Mouse (Mus musculus) left cerebral cortex, postnatal 10 days (tissue): Measurements from ENCODE around the gene Dpf1. TPM values are rescaled to one million over a fixed set of nuclear protein-coding genes. Genes with fewer than 3 reads are reported as not detected.
A peak's percentile ranks its signal among the peaks of the same experiment; 100 is the strongest.

Experiments used
- DNase-seq, 2 experiments: peaks; one replicate each; pipeline ENCODE4 v3.0.0; 2021 to 2022; ENCODE audit warnings: low spot score in 2 of 2, mixed read lengths in 1 of 2; ENCODE audit errors: extremely low spot score in 1 of 2
- intact Hi-C: fragments of 180-260 bp; cut with DNase I; formaldehyde crosslinking; loops from one replicate; pipeline ENCODE4 v1.15.1; 2025
- total RNA-seq, 2 experiments: library from RNA; stranded (reverse); gene quantifications; 2 replicates each; pipeline ENCODE4 v1.2.3; 2021

Gene Dpf1
- 100 to 1,000 TPM; 127 to 141 TPM for total RNA-seq

DNA sequence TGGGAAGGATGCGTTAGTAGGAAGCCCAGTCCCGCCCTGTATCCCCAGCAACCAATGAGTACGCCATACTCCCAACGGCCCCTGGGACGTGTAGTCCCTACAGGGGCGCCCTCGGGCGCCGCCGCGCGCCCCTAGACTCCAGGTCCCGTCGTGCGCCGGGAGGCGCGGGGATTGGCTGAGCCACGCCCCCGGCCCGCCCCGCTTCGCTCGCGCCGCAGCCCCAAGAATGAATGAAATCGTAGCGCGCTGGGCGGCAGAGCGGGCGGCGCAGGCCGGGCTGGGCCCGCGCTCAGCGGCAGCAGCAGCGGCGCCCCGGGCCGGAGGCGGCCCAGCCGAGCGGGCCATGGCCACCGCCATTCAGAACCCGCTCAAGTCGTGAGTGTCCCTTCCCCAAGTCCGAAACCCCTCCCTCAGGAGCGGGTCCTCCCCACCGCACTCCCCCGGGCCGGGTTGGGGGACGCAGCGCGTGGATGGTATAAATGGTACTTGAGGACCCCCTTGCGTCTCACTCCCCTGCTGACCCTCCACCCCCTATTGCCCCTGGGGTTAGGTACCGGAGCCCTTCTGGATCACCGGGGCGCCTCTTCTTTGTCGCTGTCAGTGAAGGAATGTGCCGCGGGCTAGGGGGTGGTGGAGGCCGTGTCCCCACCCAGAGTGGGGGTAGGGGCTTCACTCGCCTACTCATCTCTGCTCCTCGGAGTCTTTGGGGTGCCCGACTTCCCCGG lies at the start of gene Dpf1:
Dpf1 (plus strand) TSS at position 214 of the 725 bp plus-strand sequence.
- DNase-seq, result peak; percentile 88 to 93
- intact Hi-C loops, result loop anchor here (5.0 kb wide), 1 partner anchor 252 kb away; no protein-coding TSS in a partner anchor

DNA sequence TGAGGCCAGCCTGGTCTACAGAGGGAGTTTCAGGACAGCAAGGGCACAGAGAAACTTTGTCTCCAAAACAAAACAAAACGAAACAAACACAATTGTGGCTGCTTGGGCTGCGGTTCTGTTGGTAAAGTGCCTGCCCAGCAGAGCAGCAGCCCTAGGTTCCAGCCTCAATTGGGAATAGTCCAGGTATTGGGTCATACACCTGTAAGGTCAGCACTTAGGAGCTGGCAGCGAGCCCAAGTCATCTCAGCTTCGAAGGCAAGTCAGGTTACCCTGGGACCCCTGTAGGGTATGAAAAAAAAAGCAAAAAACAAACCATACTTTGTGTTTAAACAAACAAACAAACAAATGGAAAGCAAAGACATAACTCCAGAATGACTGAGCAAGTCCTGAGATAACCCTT lies 47.9 kb upstream of the Dpf1 start:
- intact Hi-C loops, result no loop called here
- DNase-seq, result no peak

DNA sequence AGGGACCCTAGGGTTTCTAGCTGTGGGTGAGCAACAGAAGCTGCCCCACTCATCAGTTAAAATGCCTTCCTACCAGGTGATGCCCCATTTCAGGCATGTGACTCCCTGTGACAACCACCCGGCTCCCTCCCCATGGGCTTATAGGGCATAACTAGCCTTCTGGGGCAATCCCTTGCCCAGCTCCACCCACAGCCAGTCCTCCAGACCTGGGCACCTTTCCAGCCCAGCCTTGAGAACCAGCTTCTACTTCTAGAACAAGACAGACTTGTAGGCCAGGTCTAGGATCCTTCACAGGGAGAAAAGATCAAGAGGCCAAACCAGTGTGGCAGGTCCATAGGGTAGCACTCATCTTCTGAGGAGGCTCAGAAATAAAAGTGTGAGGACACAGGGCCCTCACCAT lies 46.4 kb upstream of the Dpf1 start:
- intact Hi-C loops, result no loop called here
- DNase-seq, result no peak

DNA sequence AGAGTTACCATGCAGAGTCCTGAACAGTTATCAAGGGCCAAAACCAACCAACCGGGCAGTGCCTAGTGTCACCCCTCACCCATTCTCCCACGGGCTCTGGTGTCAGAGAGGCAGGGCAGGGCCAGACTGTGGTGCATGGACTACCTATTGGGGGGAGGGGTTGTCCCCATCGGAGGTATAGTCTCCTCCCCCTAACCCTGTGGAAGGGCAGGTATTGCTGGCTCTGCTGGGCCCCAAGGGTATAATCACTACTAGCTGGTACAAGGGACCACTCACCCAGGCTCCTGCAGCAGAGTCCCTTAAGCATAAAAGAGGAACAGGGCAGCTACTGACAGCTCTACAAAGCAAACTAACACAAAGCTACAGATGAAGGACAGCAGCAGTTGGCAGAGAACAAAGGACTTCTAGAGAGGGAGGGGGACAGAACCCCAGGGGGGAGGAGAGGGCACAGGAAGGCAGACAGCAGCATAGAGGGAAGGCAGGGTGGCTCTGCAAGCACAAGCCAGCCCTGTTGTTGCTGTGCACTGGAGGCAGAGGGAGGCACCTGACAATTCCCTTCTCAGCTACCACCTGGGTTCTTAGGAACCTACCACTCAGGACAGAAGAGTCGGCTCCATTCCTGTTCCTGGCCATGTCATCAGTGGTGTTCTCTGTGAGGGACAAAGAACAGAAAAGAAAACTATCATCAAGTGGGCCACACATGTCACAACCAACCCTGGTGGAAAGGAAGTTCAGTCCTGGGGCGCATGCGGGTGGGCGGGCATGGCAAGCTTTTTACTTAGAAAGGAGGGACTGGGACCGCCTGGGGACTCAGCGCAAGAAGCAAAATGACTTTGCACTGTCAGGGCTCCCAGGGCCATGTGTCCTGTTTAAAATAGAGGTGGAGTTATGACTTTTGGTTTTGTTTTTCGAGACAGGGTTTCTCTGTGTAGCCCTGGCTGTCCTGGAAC lies 43.7 kb upstream of the Dpf1 start:
- no peak for DNase-seq
- intact Hi-C loops, result no loop called here

DNA sequence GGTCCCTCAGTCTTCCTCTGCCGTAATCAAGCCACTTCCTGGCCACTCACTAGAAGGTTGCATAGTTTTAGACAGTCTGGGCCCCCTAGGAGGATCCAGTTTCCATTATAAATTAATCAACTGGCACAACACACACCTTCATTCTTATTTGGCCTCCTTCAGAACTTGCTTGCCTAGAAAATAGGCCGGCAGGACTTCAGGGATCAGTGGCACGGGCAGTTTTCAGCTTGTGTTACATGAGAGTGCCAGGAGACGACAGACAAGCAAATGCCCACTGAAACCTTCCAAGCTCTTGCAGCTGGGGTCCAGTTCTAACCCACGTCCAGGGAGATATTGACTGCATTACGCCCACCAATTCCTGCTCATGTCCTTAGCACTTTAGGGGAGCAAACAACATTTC lies 41.6 kb upstream of the Dpf1 start:
- no peak for DNase-seq
- intact Hi-C loops, result no loop called here

DNA sequence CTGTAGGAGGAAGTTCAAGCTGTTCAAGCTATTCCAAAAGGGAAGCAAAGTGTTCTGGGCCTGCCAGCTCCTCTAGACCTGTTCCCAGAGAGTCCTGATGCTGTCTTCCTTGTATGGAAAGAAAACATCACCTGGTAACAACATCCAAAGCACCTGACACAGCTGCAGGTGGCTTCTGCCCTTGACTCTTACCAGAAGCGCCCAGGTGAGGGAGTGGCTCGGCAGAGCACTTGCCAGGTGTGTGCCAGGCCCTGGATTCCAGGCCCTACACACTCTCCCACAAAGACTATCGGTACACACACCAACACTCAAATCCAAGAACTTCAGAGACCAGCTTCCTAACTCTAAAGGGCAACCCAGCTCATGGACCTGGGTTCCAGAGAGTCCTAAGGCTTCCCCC lies 39.9 kb upstream of the Dpf1 start:
- no peak for DNase-seq
- intact Hi-C loops, result no loop called here

DNA sequence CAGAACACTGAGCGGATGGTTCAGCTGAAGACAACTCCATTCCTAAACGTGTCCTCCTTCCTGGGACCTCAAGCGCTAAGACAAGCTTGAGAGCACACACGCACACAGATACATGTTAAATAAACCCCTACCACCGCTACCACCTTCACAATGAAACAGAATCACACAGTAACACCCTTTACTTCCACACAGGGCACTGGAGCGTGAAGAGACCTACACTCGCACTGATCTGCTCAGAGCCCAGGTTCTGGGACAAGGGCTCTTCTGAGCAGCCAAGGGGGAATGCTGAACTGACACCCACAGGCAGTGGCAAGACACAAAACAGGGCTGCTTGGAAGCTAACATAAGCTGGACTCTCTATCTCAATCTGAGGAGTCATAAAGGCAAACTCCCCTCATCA lies 38.1 kb upstream of the Dpf1 start:
- DNase-seq, result no peak
- intact Hi-C loops, result no loop called here

DNA sequence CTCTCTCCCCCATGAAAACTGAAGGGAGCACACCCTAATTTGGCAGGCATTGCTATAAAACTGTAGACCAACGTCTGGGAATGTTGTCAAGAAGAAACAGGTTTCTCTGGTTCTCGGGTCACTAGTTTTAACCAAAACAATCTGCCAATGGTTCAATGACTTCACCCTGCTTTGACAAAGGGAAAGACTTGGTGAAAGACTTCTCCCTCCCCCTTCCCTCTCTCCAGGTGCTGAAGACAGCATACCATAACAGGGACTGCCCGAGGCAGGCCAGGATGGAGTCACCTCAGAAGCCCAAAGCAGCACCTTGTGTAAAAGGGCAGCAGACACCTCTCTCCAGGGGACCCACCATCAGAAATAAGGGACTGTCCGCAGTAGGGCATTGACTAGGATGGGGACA lies 36.8 kb upstream of the Dpf1 start:
- DNase-seq, result no peak
- intact Hi-C loops, result no loop called here

DNA sequence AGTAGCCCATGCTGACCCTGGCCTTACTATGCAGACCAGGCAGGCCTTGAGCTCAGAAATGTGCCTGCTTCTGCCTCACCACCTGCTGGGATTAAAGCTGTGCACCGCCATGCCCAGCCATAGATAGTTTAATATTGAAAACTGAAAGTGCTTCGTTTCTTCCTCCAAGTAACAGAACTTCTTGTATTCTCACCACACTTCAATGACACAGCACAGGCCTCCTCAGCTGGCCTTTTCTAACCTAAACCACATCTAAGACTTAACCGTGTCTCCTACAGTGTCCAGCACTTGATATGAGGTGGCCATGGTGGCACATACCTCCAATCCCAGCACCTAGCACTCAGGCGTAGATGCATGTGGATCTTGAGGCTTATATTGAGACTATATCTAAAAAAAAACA lies 33.3 kb upstream of the Dpf1 start:
- no peak for DNase-seq

DNA sequence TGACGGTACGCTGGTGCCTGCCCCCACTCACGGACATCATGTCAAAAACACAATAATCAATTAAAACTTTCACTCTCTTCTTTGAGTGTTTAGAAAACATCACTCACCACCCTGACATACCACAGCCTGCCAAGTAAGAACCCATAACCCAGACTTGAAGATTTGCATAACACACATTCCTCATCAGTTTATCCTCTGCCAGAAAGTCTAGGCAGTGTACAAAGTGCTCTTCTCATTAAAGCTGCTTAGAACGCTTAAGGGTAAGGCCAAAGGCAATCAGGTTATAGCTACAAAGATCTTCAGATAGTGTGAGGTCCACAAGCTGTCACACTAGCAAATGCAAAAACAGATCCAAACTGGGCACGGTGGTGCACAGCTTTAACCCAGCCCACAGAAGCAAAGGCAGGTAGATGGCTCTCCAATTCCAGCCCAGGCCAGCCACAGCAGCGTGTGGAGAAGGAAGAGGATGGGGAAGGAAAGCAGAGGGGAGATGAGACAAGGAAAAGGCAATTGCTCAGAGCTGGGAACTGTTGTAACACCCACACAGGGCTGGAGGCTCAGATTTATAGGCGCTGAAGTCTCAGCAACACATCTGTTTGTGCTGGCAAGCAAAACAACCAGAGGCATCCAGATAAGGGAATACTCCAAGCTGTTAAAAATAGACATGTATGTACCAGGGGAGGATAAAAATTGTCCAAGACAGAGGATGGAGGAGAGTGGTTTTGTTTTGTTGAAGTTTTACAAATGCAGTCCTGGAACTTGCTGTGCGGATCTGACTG lies 31.9 kb upstream of the Dpf1 start:
- intact Hi-C loops, result no loop called here
- no peak for DNase-seq

More for the DNA sequence above, 33.3 kb upstream of the Dpf1 start:
- intact Hi-C loops, result no loop called here

DNA sequence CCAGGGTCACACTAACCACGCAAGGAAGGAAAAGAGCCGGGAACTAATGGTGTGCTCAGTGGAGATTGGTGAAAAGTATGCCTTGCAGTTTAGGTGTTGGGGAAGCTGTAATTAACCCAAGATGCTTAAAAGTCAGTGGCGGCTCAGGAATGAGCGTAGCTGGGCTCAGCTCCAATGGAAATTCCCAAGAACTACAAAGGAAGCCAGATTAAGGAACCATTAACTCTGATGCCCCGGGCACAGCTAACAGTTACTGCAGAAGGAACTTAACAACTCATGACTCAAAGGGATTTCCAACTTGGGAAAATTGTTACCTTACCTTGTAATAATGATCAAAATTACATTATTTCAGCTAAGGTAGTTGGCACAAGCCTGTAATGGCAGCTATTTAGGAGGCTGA lies 27.0 kb upstream of the Dpf1 start:
- no peak for DNase-seq
- intact Hi-C loops, result no loop called here

DNA sequence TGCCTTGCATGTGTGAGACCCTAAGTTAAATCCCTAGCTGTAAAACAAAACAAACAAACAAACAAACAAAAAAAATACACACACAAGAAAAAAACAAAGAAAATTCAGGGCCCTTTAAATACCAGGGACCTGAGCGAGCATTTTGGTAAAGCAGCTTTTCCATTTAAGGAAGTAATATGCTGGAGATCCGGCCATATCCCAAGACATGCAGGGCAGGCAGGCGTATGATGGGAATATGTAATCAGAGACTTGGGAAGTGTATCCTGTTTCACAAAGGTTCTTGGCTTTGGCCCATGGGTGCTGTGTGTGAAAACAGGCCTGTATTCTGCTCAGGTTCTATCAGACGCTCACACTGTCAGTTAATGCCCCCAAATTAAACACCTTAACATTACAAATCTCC lies 26.2 kb upstream of the Dpf1 start:
- no peak for DNase-seq
- intact Hi-C loops, result no loop called here

DNA sequence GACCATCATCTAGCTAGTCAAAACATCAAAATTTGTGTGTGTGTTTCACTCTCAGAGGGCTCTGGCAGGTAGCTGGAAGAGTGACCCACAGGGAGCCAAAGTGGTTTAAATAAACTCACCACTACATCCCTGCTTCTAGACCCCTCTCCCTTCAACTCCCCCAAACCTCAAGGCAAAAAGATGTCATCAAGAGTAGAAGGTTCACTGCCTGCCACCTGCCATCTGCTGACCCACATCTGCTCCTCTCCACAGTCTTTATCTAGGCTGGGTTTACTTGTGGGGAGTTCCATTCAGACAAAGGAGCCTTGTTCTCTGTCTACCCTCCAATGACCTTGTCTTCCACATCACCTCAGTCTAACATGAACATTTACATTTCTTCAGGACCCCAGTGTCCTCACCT lies 24.5 kb upstream of the Dpf1 start:
- no peak for DNase-seq

DNA sequence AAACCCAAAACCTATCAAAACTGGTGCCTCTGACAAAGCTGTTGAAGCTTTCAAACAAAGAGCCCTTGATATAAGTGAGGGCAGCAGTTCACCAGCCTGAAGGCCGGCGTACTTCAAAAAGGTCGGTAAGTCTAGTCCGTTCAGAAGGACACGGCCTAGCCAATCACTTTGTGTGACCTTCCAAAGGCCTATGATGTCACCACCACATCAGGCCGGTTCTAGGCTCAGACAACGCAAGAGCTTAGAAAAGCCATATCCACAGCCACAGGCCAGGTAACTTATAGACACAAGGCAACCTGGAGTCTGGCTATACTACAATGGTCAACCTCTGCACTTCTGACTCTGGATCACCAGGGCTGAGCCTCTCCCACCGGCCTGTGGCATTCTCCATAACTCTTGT lies 23.8 kb upstream of the Dpf1 start:
- no peak for DNase-seq
- intact Hi-C loops, result no loop called here

More for the DNA sequence above, 24.5 kb upstream of the Dpf1 start:
- intact Hi-C loops, result no loop called here

DNA sequence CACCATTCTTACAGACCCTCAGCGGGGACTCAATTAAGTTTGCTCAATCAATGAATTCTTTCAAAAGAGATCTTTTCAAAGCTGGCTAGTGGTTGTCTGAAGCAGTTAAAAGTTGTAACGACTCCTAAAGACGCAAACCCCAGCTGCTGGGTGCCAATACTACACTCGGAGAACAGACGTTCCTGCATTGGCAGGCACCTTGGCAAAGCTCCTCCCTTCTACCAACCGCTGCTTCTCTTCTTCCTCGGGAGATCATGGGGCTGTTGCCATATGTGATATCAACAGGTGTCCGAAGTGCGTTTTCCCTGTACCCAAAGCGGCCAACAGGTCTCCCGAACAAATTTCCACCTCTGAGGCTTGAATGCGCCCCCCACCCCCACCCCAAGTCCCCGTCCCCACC lies 22.9 kb upstream of the Dpf1 start:
- intact Hi-C loops, result no loop called here
- no peak for DNase-seq

DNA sequence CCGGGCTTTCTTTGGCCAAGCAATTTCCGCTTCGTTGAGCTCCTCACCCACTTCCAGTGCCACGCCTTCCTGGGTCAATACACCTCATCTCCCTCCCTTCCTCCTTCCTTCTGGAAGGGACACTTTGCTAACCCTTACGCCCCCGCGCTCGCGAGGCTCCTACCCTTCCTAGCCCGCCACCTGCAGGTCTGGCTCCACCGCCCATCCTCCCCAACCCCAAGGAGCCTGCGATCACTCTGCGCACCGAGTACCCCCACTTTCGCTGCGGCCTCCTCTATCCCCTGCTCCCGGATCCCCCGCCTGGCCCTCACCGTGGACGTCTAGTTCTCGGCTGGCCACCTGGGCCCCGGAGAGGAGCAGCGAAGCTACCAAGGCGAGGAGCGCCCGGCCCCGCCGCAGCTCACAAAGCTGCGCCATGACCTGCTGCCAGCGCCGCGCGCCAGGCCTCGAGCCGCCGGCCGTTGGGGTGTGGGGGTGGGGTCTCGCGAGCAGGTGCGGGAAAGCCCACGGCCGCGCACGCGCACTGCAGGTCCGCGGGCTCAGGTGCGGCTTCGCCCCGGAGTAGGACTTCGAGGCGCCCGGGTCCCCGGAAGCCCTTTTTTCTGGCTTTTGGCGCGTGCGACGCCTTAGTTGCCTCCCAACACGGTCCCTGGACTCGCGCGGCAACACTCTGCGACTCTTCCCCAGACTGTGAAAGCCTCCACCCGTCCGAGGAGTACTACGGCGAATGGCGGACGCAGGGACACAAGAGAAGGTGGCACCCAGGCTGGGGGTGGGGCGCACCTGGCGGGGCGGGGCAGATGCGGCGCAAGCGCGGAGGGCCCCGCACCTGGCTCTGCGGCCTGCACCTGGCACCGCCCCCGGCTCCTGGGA lies 22.3 kb upstream of the Dpf1 start, which contains the start of gene Spint2:
Spint2 (minus strand) TSS at position 712 of the 873 bp plus-strand sequence.
- intact Hi-C loops, result no loop called here
- DNase-seq, result peak in 1 of 2 experiments; percentile 64

DNA sequence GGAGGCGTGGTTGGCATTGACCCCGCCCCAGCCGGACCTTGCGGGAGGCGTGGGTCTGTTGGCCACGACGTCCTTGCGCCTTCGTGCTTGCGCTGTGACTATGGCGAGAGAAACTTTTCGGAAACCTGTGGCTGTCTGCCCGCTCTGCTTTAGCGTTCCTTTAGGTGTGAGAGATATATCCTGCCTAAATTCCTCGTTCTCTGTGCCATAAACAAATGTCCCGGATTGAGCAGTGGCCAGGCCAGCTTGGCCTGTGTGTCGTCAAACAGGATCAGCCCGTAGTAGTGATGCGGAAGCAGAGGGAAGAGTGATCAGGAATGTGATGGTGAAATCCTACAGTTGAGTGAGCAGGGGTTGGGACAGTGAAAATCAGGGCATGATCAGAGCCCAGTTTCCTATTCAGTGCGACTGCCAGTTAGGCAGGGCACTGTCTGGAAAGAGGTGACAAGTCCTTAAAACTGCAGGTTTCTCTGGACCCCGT lies 21.6 kb upstream of the Dpf1 start:
- intact Hi-C loops, result no loop called here

DNA sequence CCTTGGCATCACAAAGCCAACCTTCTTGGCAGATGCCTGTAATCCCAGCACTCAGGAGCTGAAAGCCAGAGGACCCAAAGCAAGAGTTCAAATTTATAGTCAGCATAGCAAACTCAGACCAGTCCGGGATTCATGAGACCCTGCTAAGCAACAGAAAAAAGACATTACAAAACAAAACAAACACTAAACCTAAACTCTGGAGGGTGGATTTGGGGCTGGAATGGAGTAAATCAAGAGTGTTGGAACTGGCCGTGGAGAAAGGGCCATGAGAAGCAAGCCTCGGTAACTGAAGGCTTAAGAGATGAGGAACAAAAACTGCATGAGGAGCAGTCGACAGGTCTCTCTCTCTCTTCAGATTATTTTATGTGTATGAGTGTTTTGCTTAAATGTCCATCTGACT lies 19.9 kb upstream of the Dpf1 start:
- intact Hi-C loops, result no loop called here
- DNase-seq, result no peak

More for the DNA sequence above, 21.6 kb upstream of the Dpf1 start:
- DNase-seq, result no peak
